Mouse (Mus musculus): ENCODE results near the gene Rhobtb3. TPM values are rescaled to one million over a fixed set of nuclear protein-coding genes. Genes with fewer than 3 reads are reported as not detected.

Gene Rhobtb3
- 0.97 TPM in 1 of 3 replicates, not detected in the others for total RNA-seq (2017)

DNA sequence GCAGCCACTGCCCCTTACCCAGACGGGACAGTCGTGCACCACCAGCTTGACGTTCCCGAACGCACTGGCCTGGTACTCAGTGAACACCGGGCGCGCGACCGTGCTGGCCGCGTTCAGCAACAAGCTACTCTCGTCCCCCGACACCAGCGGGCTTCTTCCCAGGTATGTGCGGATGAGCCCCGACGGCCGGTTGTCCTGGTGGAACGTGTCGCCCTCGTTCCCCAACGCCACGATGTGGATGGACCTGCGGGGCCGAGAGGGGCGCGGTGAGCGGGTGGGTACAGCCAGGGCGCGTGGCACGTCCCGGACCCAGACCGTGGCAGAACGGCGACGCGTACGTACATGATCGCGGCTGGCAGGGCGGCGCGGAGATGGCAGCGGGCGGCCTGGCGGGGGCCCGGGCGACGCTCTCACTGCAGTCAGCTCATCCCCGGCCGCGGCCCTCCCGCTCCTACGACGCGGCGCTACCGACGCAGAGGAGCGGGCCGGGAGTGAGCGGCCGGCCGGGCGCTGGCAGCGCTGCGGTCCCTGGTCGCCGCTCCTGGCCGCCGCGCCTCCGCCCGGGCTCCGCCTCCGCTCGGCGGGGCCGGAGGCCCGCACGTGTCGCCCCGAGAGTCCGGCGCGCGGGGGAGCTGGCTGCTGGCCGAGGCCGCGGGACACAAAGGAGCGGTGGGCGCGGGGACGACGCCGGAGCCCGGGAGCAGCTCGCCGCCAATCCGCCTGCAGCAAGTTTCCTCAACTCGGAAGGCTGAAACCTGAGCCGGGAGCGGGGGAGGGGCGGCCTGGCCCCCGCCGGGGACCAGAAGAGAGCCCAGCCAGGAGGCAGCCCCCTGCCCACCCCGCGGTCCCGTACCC is at the start of gene Rhobtb3:
Gene Rhobtb3, minus strand, starts transcription at position 737 of the 855 bp plus-strand sequence.
- peak; percentile 49; the same call in 1 of the 2 replicates for ATAC-seq (replicated peaks; ENCODE audit: insufficient number of reproducible peaks, low FRiP score, low TSS enrichment, poor library complexity, severe bottlenecking)

DNA sequence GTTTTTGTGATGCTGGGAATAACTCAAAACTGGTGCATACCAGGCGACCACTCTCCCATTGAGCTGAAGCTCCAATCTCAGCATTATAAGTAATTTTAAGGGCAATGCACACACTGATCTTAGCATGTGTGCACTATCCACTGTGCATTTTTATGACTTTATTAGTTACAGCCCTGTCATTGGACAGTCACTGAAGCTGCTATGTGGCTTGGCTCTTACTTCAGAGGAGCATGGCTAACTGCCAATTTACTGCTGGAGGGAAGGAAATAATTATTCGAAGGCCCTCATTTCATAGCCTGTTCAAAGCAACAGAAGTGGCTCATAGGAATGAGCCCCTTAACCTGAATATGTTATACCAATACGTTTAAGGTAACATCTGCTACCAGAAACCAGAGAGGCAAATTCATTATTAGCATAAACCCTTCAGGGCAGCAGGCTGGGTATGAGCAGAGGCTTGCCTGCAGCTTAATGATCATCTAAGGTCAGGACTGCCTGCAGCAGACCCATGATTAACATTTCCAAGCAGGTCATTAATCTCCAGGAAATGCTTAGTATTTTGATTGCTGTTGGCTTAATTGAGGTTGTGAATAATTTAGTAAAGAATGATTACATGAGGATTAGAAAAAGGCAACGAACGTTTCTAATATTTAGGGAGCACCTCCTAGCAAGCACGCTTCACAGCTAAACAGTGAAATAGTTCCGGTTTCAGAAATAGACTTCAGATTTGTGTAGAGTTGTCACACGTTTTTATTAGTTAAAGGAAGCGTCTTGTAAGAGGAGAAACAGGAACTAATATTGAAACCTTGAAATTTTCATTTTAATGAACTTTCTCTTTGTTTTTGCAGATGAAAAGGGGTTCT is 48.7 kb upstream of the Rhobtb3 start:
- 0 out of 2 replicates have a peak, but pooled peaks have one; percentile 56 for ATAC-seq (replicated peaks; ENCODE audit: insufficient number of reproducible peaks, low FRiP score, low TSS enrichment, poor library complexity, severe bottlenecking)

DNA sequence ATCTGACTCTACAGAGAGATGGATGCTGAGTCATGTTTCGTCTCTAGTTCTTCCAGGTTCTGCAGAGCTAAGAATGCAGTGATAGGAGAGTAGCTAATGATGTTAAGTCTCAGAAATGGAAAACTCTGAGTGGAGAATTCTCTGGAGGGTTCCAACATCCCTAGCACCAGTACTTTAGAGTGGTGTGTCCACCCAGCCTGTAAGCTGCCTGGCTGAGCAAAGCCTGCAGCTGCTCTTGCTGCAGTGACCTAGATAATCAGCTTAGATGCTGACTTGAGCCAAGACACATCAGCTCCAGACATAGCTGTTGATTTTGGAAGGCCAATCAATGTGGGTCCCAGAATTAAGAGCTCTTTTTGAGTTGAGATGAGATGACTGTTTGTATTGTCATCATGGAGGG is 44.4 kb upstream of the Rhobtb3 start:
- no peak for ATAC-seq (replicated peaks; ENCODE audit: insufficient number of reproducible peaks, low FRiP score, low TSS enrichment, poor library complexity, severe bottlenecking)

DNA sequence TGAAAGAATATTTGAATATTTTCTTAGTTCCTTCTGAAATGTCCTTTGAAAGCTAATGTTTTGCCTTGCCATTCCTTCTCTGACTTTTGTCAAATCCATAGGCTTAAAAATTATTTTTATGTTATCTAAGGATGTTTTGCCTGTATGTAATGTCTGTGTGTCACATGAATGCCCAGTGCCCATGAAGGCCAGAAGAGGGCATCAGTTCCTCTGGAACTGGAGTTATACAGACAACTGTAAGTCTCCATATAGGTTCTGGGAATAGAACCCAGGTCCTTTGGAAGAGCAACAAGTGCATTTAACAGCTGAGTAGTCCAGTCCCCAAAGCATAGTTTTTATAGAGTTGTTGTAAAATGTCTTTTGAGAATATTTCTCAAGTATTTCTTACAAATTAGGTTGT is 38.2 kb upstream of the Rhobtb3 start:
- ATAC-seq (replicated peaks; ENCODE audit: insufficient number of reproducible peaks, low FRiP score, low TSS enrichment, poor library complexity, severe bottlenecking) = no peak

DNA sequence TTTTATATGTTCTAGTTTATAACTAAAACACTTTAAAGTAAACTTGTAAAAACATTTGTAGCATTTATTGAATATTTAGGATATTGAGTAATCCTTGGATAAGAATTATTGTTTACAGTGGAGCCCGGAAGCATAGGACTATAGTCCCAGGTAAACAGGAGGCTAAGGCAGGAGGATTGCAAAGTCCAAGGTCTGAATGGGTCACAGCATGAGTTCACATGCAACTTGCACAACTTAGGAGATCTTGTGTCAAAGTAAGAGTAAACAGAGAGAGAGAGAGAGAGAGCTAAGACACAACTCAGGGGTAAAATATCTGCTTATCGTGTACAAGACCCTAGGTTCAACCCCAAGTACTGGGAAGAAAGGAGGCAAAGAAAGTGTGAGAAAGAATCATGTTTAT is 32.9 kb upstream of the Rhobtb3 start:
- ATAC-seq (replicated peaks; ENCODE audit: insufficient number of reproducible peaks, low FRiP score, low TSS enrichment, poor library complexity, severe bottlenecking) = no peak

DNA sequence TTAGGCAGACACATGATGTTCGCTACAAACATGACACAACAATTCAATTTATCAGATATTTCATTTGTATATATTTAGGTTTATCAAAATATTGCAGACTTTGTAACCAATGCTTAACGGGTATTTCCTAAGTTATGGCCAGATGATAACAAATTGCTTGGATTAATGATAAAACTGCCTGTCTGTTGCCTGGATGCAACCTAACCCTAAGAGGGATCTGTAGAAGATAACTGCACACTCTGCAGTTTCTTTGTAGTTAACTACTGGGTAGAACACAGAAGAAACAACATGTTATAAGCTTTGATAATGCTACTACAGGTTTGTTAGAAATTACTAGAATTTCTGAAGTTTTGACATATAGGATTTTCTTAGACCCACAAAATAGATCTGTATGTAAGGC is 32.5 kb upstream of the Rhobtb3 start:
- ATAC-seq (replicated peaks; ENCODE audit: insufficient number of reproducible peaks, low FRiP score, low TSS enrichment, poor library complexity, severe bottlenecking) = no peak

DNA sequence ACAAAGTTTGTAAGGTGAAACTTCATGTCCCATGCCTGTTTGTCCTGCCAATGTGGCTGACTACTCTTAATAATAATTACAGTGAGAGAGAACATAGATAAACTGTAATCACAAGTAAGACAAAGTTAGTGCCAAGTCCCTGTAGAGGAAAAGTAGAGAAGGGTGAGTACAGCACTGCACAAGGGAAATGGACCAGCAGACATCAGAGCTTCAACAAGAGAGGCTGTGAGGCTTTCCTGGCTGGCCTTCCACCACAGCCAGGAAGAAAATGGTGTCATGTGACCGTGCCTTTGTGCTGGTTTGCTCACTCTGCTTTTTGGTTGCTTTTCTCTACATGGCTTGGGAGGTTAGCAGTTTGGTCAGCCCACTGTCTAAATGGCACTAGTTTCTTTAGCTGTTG is 31.9 kb upstream of the Rhobtb3 start:
- ATAC-seq (replicated peaks; ENCODE audit: insufficient number of reproducible peaks, low FRiP score, low TSS enrichment, poor library complexity, severe bottlenecking) = no peak

DNA sequence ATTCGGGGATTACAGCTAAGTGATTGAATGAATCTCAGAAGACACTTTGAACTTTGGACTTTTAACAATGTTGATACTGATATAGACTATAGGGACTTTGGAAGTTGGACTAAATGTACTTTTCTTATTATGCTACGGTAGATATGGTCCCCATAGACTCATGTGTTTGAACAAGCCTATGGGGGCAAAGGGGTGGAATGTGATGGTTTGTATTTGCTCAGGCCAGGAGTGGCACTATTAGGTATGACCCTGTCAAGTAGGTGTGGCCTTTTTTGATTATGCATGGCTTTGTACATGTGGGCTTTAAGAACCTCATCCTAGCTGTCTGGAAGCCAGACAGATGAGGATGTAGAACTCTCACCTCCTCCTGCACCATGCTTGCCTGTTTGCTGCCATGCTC is 30.8 kb upstream of the Rhobtb3 start:
- no peak for ATAC-seq (replicated peaks; ENCODE audit: insufficient number of reproducible peaks, low FRiP score, low TSS enrichment, poor library complexity, severe bottlenecking)

DNA sequence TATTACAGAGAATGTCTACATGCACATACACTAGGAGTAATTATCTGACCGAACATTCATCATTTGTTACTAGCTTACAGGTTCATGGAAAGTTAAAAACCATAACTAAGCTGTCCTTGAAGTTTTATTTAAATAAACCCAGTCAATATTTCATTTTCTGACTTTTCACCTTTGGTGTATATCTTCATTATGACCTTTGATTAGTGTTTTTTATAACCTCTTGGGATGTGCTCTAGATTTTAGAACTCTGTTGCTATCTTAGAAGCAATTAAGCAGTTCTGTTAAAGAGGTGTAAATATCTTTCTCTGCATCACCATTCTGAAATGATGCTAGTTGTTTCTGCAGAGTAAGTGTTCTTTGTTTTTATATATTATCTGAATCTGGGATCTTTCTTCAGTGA is 23.1 kb upstream of the Rhobtb3 start, which contains the start of gene Spata9:
Gene Spata9, plus strand, starts transcription at position 301 of the 400 bp plus-strand sequence.
- no peak for ATAC-seq (replicated peaks; ENCODE audit: insufficient number of reproducible peaks, low FRiP score, low TSS enrichment, poor library complexity, severe bottlenecking)

DNA sequence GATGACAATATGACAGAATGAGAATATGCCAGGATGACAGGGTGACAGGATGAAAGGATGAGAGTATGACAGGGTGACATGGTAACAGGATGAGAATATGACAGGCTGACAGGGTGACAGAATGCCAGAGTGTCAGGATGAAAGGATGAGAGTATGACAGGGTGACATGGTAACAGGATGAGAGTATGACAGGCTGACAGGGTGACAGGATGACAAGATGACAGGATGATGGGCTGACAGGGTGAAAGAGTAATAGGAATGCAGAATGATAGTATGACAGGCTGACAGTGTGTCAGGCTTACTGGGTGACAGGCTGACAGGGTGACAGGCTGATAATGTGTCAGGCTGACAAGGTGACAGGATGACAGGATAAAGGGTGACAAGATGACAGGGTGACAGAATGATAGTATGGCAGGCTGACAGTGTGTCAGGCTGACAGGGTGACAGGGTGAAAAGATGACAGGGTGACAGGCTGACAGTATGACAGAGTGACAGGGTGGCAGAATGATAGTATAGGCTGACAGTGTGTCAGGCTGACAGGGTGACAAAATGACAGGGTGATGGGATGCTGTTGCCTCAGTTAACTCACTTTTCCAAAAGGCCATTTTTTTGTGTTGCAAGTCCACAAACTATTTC is 11.8 kb upstream of the Rhobtb3 start:
- ATAC-seq (replicated peaks; ENCODE audit: insufficient number of reproducible peaks, low FRiP score, low TSS enrichment, poor library complexity, severe bottlenecking) = no peak; the same call in 1 of the 2 replicates

DNA sequence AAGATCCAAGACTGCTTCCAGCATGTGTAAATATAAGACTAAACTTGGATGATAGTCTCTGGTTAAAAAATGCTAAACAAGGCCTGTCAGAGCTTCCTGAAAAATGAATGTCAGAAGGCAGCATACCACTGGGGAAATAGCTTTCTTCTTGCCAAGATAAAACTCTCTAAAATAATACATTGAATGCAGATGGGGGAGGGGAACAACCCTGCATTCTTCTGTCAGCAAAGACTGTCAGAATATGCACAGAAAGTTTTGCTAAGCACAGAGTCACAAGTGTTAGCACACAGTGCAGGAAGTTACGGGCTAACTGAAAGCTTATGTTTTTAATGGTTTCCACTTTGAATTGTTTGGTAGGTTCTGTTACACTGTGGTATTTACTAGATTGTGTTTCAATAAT is 6.6 kb upstream of the Rhobtb3 start:
- ATAC-seq (replicated peaks; ENCODE audit: insufficient number of reproducible peaks, low FRiP score, low TSS enrichment, poor library complexity, severe bottlenecking) = no peak

DNA sequence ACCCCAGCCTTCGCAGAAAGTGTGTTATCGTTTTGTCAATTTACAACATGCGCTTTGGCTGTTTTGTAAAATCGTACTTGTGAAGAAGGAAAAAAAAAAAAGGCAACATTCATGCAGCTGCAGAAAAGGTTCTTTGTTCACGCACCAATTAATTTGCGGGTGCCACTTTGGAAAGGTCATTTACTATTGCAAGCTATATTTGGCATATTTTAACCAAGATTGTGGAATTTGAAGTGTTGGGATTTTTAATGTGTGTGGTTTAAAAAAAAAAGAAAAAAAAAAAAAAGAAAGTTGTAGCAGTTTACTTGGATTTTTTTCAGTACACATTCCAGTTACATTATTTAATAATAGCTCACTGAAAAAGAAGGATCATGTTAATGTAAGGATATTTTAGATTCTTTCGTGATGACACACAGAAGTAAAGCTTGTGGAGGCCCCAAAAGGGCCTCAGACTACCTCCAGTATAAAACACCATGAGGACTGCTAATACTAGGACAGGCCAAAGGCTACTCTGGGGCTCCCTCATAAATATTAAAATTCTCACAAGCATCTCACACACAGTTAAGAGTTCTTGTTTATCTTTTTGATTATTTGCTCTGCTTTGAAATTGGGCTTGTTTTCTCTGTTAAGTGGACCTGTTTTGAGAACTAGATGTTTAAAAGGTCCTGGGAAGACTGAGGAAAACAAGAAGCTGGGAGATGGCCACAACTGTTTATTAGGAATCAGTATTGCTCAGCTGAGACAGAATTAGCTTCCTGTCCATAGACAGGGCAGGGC is 507 bp upstream of the Rhobtb3 start:
- no peak for ATAC-seq (replicated peaks; ENCODE audit: insufficient number of reproducible peaks, low FRiP score, low TSS enrichment, poor library complexity, severe bottlenecking)

DNA sequence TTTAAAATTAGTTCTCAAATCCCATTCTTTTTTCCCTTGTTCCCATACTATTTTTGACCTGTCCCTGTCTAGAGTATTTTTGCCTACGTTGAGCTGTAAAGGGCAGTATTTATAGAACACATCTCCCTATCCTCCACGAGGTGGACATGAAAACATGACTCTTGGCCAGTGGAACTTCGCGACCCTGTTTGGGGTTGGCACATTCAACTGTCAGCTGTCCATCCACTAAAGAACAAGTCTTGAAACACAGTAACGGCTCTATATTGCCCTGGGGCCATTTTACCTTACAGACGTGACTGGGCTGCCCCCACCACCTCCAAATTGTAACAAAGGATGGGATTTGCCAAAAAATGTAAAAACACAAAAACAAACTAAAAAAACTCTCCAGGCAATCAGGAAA is 994 bp downstream of the Rhobtb3 start:
- ATAC-seq (replicated peaks; ENCODE audit: insufficient number of reproducible peaks, low FRiP score, low TSS enrichment, poor library complexity, severe bottlenecking) = no peak

DNA sequence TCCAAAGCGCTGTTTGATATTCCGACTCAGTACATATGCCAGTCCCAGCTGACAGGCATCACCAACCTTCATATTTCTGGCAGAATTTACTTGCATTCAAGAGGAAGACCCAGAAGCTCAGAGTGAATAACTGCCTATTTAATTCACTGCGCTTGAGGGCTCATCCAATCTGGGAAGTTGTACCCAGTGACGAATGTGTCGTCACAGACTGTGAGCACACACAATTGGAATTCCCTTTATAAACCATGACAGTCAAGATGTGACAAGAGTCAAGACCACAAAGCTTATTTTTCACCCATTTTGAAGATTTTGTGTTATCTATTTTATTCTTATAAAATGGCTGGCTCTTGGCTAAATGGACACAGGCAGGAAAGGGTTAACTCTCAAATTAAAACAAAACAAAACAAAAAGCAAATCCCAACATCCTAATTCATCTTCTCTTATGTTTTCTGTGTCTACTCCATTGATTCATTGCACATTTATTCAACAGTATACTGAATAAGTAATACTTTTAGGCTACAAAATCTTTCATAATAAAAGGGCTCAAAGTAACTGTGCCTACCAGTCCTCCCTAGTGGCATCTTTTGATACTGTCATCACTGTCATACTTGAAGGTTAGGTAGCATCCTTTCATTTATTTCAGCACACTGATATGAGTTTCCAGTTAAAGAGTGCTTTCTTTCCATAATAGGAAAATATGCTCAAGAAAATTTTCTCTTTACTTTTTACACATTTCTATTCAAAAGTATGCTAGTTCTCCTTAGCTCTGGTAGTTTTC is 2.0 kb downstream of the Rhobtb3 start:
- ATAC-seq (replicated peaks; ENCODE audit: insufficient number of reproducible peaks, low FRiP score, low TSS enrichment, poor library complexity, severe bottlenecking) = no peak

DNA sequence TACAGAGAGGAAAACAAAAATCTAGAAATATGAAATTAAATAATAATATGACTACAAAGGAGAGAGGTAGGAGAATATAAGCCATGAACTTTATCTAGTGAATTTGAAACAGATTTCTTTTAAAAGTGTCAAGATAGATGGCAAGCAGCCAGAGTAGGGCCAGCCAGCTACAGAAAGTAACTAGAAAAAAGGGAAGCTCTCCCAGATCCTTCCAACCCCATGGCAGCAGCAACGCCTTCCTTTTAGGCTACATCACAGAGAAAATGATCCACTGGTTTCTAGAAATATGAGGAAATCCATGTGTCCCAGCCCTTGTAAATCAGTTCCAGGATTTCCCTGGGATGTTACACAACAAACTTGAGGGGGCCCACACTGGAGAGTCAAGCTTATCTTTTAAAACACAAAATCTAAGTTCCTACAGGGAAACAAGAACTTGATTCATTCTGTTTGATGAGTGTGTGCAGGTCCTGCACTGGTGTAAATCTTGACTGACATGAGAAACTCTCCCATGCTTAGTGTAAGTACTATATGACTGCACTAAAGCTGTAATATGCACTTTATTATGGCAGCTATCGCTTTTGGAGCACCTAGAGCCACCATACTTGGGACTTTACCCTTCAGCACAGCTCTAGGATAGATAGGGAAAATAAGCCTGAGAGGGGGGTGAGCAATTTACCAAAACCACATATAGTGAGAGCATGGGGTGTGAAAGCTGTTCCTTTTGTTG is 2.8 kb downstream of the Rhobtb3 start:
- ATAC-seq (replicated peaks; ENCODE audit: insufficient number of reproducible peaks, low FRiP score, low TSS enrichment, poor library complexity, severe bottlenecking) = no peak

DNA sequence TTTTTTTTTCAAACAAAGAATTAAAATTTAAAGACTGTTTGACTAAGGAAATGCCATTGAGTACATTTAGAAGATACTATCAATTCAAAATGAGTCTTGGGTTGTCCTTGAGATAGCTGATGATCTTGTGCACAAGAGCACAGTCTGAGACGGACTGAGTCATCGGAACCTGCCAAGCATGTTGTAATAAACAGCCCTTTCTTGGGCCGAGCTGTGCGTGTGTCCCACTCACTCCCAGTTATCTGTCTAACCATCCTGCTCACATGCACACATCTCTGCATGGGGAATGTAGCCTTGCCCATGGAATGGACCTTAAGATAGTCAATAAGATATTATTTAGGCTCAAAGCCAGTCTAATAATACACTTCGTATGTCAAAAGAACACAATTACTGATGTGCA is 4.9 kb downstream of the Rhobtb3 start:
- ATAC-seq (replicated peaks; ENCODE audit: insufficient number of reproducible peaks, low FRiP score, low TSS enrichment, poor library complexity, severe bottlenecking) = no peak

DNA sequence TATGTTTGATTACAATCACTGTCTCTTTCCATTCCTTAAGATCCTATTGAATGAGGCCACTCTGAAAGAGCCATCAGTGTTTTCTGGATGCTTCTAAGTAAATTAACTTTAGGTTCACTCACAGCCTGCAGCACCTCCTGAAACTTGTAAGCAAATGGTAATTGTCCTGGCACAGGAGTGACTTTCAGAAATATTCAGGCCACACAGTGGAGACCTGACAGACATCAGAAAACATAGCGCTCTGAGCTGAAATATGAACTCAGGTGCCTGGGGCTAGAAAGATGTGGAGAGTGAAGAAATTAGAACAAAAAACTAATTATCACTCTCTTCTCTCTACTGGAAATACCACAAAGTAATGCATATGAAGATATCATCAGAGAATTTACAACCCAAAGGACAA is 10.4 kb downstream of the Rhobtb3 start:
- no peak for ATAC-seq (replicated peaks; ENCODE audit: insufficient number of reproducible peaks, low FRiP score, low TSS enrichment, poor library complexity, severe bottlenecking)

Data from monocyte, adult 5-6 weeks (primary cell).